Mouse (Mus musculus) liver, embryonic 14.5 days (tissue): ENCODE measurements around the gene Ltbp2.

Experiments
- CTCF ChIP-seq: IDR thresholded peaks from 2 replicates; pipeline ENCODE4 v1.5.1; 2016; ENCODE audit warnings: antibody characterized with exemption, low read depth, control low read depth
- EP300 ChIP-seq: IDR thresholded peaks from 2 replicates; pipeline ENCODE4 v1.6.1; 2016; ENCODE audit warnings: antibody characterized with exemption, low read depth

DNA sequence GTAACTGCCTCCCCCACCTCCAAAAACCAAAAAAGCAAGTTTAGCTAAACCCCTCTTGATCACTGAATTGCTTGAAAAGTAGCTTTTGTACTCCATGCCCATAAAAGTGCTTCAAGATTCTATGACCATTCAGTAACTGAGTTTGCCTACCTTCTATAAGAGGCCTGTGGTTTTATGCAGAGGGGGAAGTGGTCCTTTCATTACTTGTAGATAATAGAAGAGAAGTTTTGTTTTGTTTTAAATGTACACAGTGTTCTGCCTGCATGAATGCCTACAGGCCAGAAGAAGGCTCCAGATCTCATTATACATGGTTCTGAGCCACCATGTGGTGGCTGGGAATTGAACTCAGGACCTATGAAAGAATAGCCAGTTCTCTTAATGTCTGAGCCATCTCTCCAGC is 100.1 kb downstream of the Ltbp2 start:
- no peak for TF ChIP-seq CTCF
- TF ChIP-seq EP300: no peak
